Mouse (Mus musculus) gonadal fat pad, adult 2 months (tissue): ENCODE data around the gene Scnn1a. TPM values are rescaled to one million over a fixed set of nuclear protein-coding genes. Genes with fewer than 3 reads are reported as not detected.
A peak's percentile ranks its signal among the peaks of the same experiment; 100 is the strongest.

Source experiments
- DNase-seq: peaks from one replicate; pipeline ENCODE4 v3.0.0-alpha.2; 2012; ENCODE audit warnings: low read depth
- polyA plus RNA-seq: library from polyadenylated mRNA; depleted of rRNA; stranded (reverse); fragments of >200 nt; gene quantifications from 2 replicates; pipeline ENCODE4 v1.2.3, GENCODE M21; 2012

The Scnn1a gene
- polyA plus RNA-seq, 1 experiment = 25.9 TPM

DNA sequence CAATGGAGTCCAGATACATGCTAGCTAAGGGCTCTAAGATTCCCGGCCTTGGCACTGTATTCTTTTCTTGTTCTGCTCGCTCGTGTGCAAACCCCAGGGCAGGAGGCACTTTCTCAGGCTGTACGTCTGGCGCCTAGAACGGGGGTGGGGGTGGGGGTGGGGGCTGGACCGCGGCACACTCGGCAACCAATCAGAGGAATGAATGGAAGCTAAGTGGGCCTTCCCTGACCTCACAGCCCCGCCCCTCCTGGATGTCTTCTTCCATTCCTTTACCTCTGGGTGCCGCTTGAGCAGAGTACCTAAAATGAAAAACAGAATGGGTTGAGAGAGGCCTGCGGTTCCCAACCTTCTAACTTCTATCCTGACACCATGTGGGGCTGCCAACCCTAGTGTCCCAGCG, 11.5 kb upstream of the Scnn1a start:
- DNase-seq = no peak

DNA sequence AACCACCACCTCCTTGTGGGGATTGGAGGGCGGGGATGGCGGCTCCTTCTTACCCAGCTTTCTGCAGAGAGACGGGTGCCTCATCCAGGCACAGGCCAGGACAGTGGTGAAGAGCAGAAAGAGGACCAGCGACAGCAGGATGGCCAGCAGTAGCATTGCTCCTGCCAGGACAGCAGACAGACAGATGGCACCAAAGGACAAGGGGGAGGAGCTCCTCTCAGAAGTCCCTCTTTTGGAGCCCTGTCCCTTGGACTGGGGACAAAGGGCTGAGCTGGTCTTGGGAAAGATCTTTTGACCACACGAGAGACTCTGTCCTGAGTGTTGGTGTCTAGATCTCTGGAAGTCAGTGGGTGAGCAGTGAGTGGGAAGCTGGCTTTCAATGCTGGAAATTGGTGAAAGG, 11.1 kb upstream of the Scnn1a start:
- DNase-seq = no peak

DNA sequence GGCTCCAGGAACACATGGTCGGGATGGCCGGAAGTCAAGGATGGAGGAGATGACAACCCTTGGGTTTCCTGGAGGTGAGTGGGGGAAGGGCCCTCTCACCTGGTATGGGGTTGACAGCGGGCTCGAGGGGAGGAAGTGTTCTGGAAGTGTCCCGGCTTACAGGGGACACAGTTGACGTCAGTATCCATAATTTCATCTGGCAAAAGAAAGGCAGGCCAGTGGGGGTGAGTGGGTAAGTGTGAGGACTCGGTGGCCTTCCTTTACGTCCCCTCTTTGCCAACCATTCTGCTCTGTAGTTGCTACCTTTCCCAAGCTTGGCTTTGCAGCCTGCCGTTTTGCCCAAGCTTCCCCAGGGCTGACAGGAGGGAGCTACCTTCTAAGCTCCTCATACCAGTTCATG, 8.3 kb upstream of the Scnn1a start:
- DNase-seq = no peak

DNA sequence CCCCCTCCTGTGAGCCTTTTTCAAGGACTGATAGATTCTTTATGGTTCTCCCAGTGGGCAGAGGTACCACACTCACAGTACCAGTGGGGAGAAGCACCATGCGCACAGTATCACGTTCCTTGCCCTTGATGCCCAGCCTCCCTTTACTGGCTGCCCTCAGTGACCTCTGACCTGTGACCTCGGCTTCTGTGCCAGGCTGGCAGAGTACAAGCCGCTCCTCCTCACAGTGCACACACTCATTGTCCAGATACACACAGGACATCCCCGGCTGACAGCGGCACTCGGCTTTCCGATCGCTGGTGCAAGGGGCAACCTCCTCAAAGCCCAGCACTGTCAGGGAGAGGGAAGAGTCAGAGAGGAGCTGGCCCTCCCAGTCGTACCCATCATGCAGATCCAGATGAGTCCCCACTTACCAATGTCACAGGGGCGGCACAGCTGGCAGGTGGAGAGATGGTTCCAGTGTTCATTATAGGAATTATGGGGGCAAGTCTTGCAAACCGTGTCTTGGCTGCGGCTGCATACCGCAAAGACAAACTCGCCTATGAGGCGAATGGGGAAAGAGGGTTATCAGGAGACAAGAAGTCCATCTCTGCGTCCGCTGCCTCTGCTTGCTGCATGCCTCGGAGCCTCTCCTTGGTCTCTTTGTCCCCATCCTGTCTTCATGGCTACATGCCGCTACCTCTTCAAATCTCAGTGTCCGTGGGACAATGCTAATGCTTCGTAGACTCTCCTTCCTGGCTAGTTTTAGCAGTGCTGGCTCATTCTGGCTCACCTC, 7.7 kb upstream of the Scnn1a start:
- DNase-seq = no peak

DNA sequence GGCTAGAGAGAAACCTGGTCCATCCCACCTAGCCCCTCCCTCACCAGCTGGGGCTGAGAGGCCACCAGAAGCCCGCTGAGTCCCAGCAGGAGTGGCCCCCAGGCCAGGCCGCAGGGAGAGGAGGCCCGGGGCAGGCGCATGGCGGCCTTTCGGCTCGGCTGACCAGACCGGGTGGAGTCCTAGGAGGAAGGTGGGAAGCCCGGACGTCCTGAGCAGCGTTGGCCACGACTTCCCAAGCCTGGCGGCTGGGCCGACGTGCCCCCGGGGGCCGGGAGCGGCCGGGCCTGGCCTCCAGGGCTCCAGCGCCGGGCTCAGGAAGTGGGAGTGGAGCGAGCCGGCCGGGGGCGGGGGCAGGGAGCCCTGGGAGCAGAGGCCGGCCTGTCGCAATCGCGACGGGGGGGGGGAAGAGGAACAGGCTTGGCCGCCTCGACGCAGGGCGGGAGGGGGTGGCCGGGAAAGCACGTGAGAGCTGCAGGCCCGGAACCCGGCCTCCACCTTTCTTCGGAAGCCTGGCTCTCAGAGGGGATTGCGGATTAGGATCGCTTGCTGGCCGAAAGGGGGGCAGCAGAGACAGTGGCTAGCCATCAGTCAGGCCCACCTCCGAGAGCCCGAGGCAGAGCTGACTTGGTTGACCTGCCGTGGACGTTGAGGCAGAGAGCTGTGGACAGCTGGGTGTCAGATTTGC, 6.8 kb upstream of the Scnn1a start, which contains the start of gene Ltbr:
Gene Ltbr, minus strand, starts transcription at position 340 of the 685 bp plus-strand sequence.
- no peak for DNase-seq

DNA sequence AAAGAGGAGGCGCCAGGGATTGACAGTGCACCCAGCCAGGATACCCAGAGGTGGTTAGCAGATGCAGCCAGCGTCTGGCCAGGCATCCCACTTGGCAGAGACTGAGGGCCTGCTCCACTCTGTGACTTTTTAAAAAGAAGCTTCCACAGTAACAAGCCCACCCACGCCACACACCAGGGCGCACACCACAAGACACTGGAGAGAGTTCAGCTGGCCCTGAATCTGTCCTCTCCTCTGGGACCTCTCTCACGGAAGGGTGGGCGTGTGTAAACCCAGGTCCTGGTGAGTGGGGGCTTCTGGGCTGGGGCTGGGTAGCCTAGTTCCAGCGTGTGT, 6.3 kb upstream of the Scnn1a start:
- DNase-seq = no peak

DNA sequence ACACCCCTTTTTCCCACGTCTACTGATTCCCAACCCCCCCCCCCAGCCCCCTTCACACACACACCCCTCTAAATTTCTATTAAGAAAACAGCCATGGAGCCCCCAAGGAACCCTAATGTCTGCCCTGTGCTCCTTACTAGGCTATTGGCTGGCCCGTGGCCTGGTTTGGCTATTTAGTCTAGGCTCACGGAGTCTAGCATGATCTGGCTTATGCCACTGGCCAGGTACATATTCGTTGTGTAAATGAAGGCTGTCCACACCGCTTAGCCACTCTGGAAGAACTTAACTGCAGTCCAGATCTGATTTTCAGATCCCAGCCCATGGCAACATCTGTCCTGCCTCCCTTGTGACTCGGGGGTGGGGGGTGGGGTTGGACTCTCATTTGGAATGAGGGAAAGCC, 5.7 kb upstream of the Scnn1a start:
- no peak for DNase-seq

DNA sequence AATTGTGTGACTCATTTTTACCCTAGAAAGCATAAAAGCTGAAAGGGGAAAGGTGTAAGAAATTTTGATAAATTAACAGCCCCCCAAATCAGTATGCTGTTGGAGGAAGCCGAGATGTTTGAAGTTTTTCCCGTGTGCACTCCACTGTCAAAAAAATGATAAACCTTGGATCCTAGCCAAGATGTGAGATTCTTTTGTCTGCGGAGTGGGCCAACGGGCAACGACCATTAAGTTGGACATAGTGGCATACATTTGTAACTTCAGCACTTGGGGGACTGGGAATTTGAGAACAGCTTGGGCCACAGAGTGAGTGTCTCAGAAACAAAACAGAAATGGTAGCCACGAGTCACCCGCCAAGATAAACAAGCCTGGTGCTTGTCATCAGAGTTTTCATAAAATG, 3.4 kb upstream of the Scnn1a start:
- no peak for DNase-seq

DNA sequence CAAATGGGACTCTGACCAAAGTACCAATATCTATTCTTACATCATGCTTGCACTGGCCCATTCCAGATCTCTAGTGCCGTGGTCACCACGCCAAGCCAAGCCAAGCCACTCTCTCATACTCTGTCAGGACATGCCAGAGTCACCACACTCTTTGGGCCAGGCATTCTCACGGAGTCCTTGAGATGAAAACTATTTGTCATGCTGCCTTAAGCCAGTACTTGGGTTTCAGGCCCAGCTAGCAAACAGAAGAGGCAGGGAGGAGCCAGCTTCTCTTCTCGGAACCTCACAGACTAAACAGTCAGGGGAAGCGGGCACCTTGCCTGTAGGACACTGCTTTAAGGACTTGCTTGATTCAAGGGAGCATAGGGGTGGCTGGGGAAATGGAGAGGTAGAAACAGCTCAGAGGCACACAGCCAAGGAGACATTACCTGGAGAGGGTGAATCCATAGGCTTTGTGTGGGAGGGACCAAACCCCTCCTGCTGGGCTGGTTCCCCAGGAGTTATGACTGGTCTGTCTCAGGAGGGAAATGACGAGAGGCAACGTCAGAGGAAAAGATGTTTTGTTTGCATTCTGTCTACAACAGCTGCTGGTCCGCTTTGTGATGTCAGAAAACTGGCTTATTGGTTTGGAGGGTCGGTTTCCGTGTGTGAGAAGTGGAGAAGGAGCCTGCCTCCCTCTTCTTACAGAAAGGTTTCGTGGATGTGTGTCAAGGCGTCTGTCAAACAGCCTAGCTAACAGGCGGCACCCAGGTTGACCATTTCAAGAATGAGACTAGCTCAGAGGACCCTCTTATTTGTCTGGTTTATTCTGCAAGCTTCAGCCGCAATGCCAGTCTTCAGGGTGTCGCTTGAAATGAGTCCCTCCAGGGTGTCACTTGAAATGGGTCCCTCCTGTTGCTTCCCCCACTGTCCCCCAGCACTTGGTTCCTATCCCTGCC, 1.2 kb upstream of the Scnn1a start:
- peak; percentile 38 for DNase-seq

DNA sequence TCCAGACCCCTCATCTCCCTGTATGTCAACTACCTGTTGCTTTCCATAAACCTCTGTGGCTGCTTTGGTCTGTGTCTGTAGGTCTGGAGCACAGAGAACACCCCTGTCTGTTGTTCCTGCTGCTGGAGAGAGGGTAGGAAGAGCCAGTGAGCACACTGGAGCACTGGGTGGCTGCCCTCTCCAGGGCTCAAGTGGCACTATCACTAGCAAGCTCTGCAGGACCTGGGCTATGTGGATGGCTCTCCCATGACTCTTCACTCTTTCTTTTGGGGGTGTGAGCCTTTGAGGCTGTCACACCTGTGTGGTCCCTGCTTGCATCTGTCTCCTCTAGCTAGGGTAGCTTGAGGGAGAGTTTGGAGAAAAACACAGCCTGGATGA, 551 bp upstream of the Scnn1a start:
- no peak for DNase-seq

DNA sequence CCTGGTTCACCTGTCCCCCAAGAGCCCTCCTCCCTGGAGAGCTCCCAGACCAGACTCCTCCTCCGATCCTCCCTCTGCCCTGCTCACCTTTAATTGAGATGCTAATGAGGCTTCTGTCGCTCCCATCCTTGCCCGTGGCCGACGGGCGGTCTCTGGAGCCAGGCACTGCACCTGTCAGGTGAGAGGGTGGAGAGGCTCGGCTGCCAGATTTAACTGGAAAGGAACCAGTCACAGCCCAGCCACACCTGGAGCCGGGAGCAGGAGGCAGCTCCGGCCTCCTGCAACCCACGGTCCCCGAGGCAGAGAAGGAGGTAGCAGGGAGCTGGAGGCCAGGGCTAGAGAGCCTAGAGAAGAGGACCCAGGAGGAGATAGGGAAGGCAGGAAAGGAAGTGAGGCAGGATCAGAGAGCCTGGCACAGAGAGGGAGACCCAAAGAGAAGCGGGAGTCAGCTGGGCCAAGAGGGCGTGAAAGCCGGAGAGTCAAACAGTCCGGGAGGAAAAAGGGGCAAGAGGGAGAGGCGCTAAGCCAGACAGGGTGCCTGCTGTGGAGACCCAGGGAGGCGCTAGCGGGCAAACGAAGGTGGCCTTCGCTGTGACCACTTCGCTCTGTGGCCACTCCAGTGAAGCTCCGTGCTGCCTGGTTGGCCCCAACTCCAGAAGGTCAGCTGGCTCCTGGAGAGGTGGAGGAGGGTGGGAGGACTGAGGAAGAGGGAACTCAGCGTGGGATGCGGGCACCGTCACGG, 826 bp downstream of the Scnn1a start:
- DNase-seq = no peak

DNA sequence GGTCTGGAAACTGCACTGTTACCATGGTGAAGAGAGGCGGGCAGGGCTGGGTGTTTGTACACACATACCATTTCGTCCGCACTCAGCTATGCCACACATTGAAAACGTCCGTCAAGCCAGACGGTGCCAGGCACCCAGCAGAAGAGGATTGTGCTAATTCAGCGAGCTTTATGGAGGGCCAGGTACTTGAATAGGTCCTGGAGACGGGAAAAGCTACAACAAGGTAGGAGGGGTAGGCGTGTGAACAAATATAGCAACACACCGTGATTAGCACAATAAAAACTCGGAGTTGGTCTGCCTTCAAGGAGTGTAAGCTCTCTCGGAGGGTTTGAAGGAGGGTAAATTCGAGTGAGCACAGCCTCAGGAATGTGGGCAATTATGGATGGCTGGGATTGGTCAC, 2.3 kb downstream of the Scnn1a start:
- DNase-seq = no peak

DNA sequence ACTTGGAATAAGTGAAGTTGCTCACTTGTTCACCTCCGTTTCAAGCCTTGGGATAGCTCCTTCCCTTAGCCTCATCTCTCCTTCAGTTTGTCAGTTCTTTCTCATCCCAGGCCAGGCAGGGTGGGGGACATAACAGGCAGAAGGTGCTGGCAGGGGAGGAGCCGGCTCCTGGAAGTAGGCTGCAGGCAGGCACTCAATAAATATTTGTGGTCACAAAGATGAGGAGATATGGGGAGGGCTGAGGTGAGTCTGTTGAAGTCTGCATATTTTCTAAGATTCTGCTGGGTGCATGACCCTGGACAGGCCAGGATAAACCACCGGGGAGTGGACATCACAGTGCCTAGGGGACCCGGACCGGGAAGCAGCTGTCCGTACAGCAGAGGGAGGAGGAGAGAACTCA, 3.1 kb downstream of the Scnn1a start:
- DNase-seq = no peak

DNA sequence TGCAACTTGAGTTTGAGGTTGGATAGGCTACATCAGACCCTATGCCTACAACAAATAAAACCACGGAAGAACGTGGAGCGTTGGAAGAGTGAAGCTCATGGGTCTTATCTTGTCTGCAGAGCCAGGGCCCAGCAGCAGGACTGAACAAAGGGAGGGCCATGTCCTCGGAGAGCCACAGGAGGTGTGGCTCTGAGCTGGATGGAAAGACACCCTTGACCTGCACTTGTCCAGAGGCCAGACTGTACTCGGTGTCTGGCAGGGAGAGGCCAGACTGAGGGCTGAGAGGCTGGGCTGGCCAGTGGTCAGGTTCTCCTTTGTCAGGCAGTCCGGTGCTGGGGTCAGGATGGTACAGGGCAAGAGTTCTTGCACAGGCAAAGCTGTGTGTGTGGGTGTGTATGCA, 4.9 kb downstream of the Scnn1a start:
- DNase-seq = no peak

DNA sequence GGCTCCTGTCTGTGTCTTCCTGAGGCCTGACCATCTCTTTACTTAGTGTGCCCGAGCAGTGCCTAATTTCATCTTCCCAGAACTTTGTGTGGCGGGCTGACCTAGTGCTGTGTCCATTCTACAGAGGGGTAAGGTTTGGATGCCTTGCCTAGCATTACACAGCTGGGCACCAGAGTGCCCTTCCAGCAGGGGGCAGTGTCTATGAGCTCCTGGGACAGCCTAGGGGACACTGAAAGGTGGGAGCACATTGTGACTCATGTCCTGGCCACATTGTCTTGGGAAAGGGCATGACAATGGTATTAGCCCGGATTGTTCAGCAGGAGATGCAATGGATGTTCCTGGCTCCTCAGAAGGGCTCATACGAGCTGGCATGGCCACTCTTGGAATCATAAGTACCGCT, 7.8 kb downstream of the Scnn1a start:
- DNase-seq = no peak

DNA sequence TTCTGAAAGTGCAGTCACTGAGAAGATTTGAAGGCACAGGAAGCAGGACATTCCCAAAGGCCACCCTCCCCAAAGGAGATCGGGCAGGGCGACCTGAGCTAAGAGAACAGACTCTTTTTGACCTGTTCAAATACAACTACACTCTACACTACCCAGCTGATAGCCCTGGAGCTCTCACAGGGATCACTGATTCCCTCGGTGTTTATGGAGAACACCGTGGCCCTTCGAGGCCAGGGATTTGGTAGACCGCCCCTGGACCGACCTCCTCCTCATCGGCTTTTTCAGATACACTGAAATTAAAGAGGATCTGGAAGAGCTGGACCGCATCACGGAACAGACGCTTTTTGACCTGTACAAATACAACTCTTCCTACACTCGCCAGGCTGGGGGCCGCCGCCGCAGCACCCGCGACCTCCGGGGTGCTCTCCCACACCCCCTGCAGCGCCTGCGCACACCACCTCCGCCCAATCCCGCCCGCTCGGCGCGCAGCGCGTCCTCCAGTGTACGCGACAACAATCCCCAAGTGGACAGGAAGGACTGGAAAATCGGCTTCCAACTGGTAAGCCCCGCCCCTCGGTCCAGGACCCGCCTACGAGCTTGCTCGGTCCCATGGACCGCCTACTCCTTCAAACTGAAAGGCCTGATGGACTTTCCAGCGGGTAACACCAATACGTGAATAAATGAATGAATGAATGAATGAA, 10.3 kb downstream of the Scnn1a start:
- no peak for DNase-seq

DNA sequence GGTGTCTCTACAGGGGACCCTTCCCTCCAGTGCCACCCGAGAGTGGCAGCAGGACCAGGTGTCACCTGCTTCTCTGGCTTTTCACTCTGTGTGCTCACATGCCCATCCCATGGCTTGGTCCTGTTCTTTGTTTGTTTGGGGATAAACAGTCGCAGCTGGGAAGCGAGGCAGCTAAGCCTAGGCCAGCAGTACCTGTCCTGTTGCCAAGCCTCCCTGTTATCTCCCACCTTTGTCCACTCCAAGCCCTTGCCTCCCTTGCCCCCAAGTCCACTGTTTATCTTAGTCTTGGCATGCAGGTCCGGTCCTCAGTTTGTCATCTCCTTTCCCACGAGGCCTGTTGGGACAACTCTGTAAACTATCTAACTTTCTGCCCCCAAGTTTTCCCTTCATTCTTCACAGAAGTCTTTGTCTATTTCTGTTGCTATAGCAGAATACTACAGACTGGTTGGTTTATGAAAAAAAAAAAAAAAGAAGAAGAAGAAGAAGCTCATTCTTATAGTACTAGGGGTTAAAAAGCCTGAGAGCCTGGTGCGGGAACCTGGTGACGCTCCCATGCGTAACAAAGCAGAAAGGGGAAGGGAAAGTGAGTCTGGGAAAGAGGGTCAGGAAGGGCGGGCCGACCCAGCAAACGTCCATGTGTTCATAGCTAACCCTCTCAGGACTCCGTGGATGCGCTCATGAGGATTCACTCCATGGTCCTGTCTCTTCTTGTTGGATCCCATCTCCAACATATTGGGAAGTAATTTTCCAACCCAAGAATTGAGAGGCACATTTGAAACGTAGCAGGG, 12.8 kb downstream of the Scnn1a start:
- no peak for DNase-seq

DNA sequence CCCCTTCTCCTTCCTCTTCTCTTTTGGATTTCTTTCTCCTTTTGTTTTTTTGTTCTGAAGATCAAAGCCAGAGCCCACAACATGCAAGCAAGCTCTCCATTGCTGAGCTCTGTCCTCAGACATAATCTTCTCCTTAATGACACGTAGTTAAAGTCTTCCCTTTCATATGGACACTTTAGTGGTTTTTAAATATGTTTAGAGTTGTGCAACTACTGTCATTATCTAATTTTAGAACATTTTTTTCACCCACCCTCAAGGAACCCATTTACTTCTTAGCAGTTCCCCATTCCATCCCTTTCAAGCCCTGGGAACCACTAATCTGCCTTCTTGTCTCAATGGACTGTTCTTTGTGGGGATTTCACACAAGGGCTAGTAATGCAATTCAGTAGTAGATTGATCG, 13.9 kb downstream of the Scnn1a start:
- DNase-seq = no peak

DNA sequence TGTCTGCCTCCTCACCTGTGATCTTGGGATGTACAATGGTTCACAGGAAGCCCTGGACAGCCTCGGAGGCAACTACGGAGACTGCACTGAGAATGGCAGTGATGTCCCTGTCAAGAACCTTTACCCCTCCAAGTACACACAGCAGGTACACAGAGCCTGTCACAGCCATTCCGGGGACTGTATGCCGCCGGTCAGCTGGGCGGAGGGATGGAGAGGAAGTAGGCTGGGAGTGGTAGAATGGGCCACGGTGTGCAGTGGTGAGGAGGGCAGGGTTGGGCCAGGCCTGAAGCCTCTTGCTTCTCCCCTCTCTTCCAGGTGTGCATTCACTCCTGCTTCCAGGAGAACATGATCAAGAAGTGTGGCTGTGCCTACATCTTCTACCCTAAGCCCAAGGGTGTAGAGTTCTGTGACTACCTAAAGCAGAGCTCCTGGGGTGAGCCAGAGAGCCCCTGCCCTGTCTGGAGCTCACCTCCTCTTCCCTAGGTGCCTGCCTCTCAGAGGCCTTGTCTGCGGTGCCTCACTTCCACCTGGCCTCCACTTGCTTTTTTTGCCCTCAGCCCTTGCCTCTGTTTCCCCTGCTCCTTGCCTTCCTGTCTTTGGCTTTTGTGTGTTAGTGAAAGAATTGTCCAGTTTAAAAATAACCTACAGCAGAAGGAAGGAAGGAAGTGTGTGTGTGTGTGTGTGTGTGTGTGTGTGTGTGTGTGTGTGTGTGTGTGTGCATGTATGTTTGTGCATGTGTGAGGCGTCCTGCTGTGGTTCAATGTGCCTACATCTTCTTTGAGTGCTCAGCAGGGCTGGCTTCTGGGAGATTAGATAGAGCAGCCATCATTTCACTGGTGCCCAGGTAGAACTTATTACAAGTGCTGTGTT, 18.6 kb downstream of the Scnn1a start:
- DNase-seq = no peak
